Mouse (Mus musculus) MEL (cell line): ENCODE results near the gene Mfsd2a. TPM values are rescaled to one million over a fixed set of nuclear protein-coding genes. Genes with fewer than 3 reads are reported as not detected.

ENCODE experiments used
- DNase-seq: peaks from one replicate; pipeline ENCODE4 v3.0.0; 2011; ENCODE audit warnings: low read depth, low spot score
- H3K27ac ChIP-seq: 2 replicates; pipeline ENCODE4 v1.5.1; 2012; ENCODE audit warnings: low read depth, mild to moderate bottlenecking, control low read depth, low read length, moderate library complexity; ENCODE audit not compliant: control insufficient read depth
- H3K27me3 ChIP-seq, 2 experiments: fragments of 150-350 bp in 1 of 2; sonication (generic) in 1 of 2; 2 replicates each; pipeline ENCODE4 v1.6.1; 2012; ENCODE audit warnings: low read length in 2 of 2, mild to moderate bottlenecking in 2 of 2, improper control_type of control experiment in 1 of 2, moderate library complexity in 1 of 2; ENCODE audit not compliant: insufficient read depth in 2 of 2, control insufficient read depth in 1 of 2
- H3K36me3 ChIP-seq, 2 experiments: 2 replicates each; pipeline ENCODE4 v1.6.1; 2012 to 2014; ENCODE audit warnings: low read length in 2 of 2, improper control_type of control experiment in 1 of 2, inconsistent platforms in 1 of 2, mild to moderate bottlenecking in 1 of 2; ENCODE audit not compliant: insufficient read depth in 2 of 2, control insufficient read depth in 1 of 2
- H3K4me1 ChIP-seq, 2 experiments: fragments of 150-350 bp in 1 of 2; sonication (generic) in 1 of 2; 2 replicates each; pipeline ENCODE4 v1.6.1; 2012; ENCODE audit warnings: low read length in 2 of 2, improper control_type of control experiment in 1 of 2, mild to moderate bottlenecking in 1 of 2; ENCODE audit not compliant: insufficient read depth in 2 of 2, control insufficient read depth in 1 of 2
- H3K4me3 ChIP-seq, 2 experiments: fragments of 150-350 bp in 1 of 2; sonication (generic) in 1 of 2; 2 replicates each; pipeline ENCODE4 v1.5.1; 2012; ENCODE audit warnings: low read depth in 2 of 2, low read length in 2 of 2, mild to moderate bottlenecking in 2 of 2, moderate library complexity in 2 of 2, control low read depth in 1 of 2, improper control_type of control experiment in 1 of 2; ENCODE audit not compliant: control insufficient read depth in 1 of 2, insufficient read depth in 1 of 2
- H3K79me2 ChIP-seq: 2 replicates; pipeline ENCODE4 v1.6.1; 2012; ENCODE audit warnings: mild to moderate bottlenecking, low read length, moderate library complexity; ENCODE audit not compliant: control insufficient read depth, poor library complexity, insufficient read depth
- H3K9ac ChIP-seq: 2 replicates; pipeline ENCODE4 v1.6.1; 2012; ENCODE audit warnings: low read depth, mild to moderate bottlenecking, control low read depth, low read length, moderate library complexity; ENCODE audit not compliant: control insufficient read depth, poor library complexity, severe bottlenecking
- H3K9me3 ChIP-seq: fragments of 150-350 bp; sonication (generic); replicated peaks from 2 replicates; pipeline ENCODE4 v1.6.1; 2012; ENCODE audit warnings: mild to moderate bottlenecking, low read length, improper control_type of control experiment, moderate library complexity; ENCODE audit not compliant: insufficient read depth
- BHLHE40 ChIP-seq: IDR thresholded peaks from 2 replicates; pipeline ENCODE4 v1.6.1; 2012; ENCODE audit warnings: low read depth, mild to moderate bottlenecking, inconsistent platforms, low read length, improper control_type of control experiment, borderline replicate concordance
- CTCF ChIP-seq, 3 experiments: IDR thresholded peaks in 2 of 3; conservative IDR thresholded peaks in 1 of 3; 2 replicates each; pipeline ENCODE4 v1.5.1; 2011 to 2012; ENCODE audit warnings: low read length in 3 of 3, low read depth in 2 of 3, mild to moderate bottlenecking in 2 of 3, improper control_type of control experiment in 1 of 3, inconsistent platforms in 1 of 3, mixed read lengths in 1 of 3, moderate library complexity in 1 of 3; ENCODE audit not compliant: control insufficient read depth in 1 of 3, insufficient read depth in 1 of 3, poor library complexity in 1 of 3, severe bottlenecking in 1 of 3
- ETS1 ChIP-seq: IDR thresholded peaks from 2 replicates; pipeline ENCODE4 v1.6.1; 2012; ENCODE audit warnings: low read depth, mild to moderate bottlenecking, inconsistent platforms, low read length, improper control_type of control experiment, moderate library complexity
- GABPA ChIP-seq: IDR thresholded peaks from 2 replicates; pipeline ENCODE4 v1.6.1; 2012; ENCODE audit warnings: low read depth, mild to moderate bottlenecking, inconsistent platforms, low read length, improper control_type of control experiment, moderate library complexity
- GATA1 ChIP-seq: IDR thresholded peaks from 2 replicates; pipeline ENCODE4 v1.6.1; 2011; ENCODE audit warnings: low read depth, low read length, improper control_type of control experiment
- MXI1 ChIP-seq: IDR thresholded peaks from 2 replicates; pipeline ENCODE4 v1.6.1; 2011; ENCODE audit warnings: mild to moderate bottlenecking, low read depth, low read length, improper control_type of control experiment
- MYC ChIP-seq: IDR thresholded peaks from 2 replicates; pipeline ENCODE4 v1.6.1; 2011; ENCODE audit warnings: low read depth, mild to moderate bottlenecking, low read length, improper control_type of control experiment, moderate library complexity
- NRF1 ChIP-seq: IDR thresholded peaks from 2 replicates; pipeline ENCODE4 v1.6.1; 2014; ENCODE audit warnings: low read depth, mild to moderate bottlenecking, inconsistent platforms, low read length, improper control_type of control experiment, moderate library complexity; ENCODE audit not compliant: poor library complexity, insufficient read depth, severe bottlenecking
- POLR2A ChIP-seq, 2 experiments: IDR thresholded peaks; 2 replicates each; pipeline ENCODE4 v1.6.1; 2011 to 2012; ENCODE audit warnings: low read length in 2 of 2, mild to moderate bottlenecking in 2 of 2, control low read depth in 1 of 2, improper control_type of control experiment in 1 of 2, low read depth in 1 of 2, moderate library complexity in 1 of 2; ENCODE audit not compliant: control insufficient read depth in 1 of 2, insufficient read depth in 1 of 2, poor library complexity in 1 of 2
- POLR2AphosphoS2 ChIP-seq: IDR thresholded peaks from 2 replicates; pipeline ENCODE4 v1.6.1; 2011; ENCODE audit warnings: low read length, improper control_type of control experiment
- RAD21 ChIP-seq: IDR thresholded peaks from 2 replicates; pipeline ENCODE4 v1.6.1; 2011; ENCODE audit warnings: mild to moderate bottlenecking, low read depth, low read length, improper control_type of control experiment
- SMC3 ChIP-seq: IDR thresholded peaks from 2 replicates; pipeline ENCODE4 v1.6.1; 2011; ENCODE audit warnings: low read depth, low read length, improper control_type of control experiment
- USF2 ChIP-seq, 2 experiments: IDR thresholded peaks; 2 replicates each; pipeline ENCODE4 v1.6.1; 2011 to 2012; ENCODE audit warnings: improper control_type of control experiment in 2 of 2, low read length in 2 of 2, borderline replicate concordance in 1 of 2, inconsistent platforms in 1 of 2, low read depth in 1 of 2, mild to moderate bottlenecking in 1 of 2; ENCODE audit not compliant: insufficient read depth in 1 of 2
- ZC3H11A ChIP-seq: IDR thresholded peaks from 2 replicates; pipeline ENCODE4 v1.6.1; 2012; ENCODE audit warnings: low read depth, mild to moderate bottlenecking, inconsistent platforms, low read length, improper control_type of control experiment
- ZMIZ1 ChIP-seq: IDR thresholded peaks from 2 replicates; pipeline ENCODE4 v1.6.1; 2012; ENCODE audit warnings: low read depth, mild to moderate bottlenecking, inconsistent platforms, low read length, improper control_type of control experiment, moderate library complexity
- polyA plus RNA-seq, 2 experiments: library from polyadenylated mRNA; stranded (reverse) in 1 of 2; unstranded in 1 of 2; fragments of >175 nt in 1 of 2; fragments of >200 nt in 1 of 2; gene quantifications; 2 replicates each; pipeline versions ENCODE4 v1.2.1 to v1.2.4; 2012; ENCODE audit warnings: low replicate concordance in 2 of 2, low read depth in 1 of 2; ENCODE audit not compliant: insufficient read length in 2 of 2, insufficient read depth in 1 of 2, missing spikeins in 1 of 2
- total RNA-seq: library from RNA; depleted of rRNA; stranded (reverse); fragments of 300-350 nt; gene quantifications from 2 replicates; pipeline ENCODE4 v1.2.3, GENCODE M21; 2012

Gene Mfsd2a
- total and polyA plus RNA-seq, 3 experiments, result 8.8 to 14.3 TPM; not detected in 1

DNA sequence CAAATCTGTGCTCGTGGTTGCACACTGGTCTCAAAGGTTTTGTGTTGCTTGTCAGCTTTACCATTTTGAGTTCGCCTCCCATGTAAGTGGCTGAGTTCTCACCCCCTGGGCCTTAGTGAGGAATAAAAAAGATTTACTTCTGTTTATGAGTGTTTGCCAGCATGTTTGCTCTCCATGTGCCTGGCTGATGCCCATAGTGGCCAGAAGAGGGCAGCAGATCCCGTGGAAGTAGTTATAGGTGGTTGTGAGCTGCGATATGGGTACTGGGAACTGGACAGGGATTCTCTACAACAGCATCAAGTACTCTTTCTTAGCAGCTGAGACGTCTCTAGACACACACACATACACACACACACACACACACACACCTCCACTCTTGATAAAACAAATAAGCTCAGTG lies 48.4 kb downstream of the Mfsd2a start:
- Histone ChIP-seq H3K4me1 (no peaks in the 10 kb centered on the region; a peak in 1 of 4 replicates), H3K4me3 (no peak overlapping the region)
- TF ChIP-seq BHLHE40, result no peak
- TF ChIP-seq CTCF (IDR thresholded peaks at IDR 0.05 in 2 of 3, conservative IDR thresholded peaks at IDR 0.05 in 1 of 3; ENCODE audit: control insufficient read depth in 1 of 3, insufficient read depth in 1 of 3, low read depth in 2 of 3, low read length in 3 of 3, poor library complexity in 1 of 3, severe bottlenecking in 1 of 3), result peak; percentile 76 to 87 (median 76)
- peak; percentile 79 for TF ChIP-seq SMC3
- TF ChIP-seq ZC3H11A, result peak; percentile 70
- no peak for TF ChIP-seq ETS1
- TF ChIP-seq GABPA, result no peak
- TF ChIP-seq RAD21, result peak; percentile 70
- TF ChIP-seq POLR2A (IDR thresholded peaks at IDR 0.05; ENCODE audit: control insufficient read depth in 1 of 2, insufficient read depth in 1 of 2, low read depth in 1 of 2, low read length in 2 of 2, poor library complexity in 1 of 2), result no peak
- TF ChIP-seq MYC, result 0 out of 2 replicates have a peak, but pooled peaks have one; percentile 52
- TF ChIP-seq, all 39 proteins: peak for 5
- H3K27me3 ChIP-seq, result no peaks in the 10 kb centered on the region
- H3K27ac ChIP-seq, result no peak overlapping the region
- H3K79me2 ChIP-seq, result no peaks in the 10 kb centered on the region
- H3K9ac ChIP-seq, result no peak overlapping the region
- DNase-seq, result peak; percentile 63
- H3K9me3 ChIP-seq, result no peaks in the 10 kb centered on the region
- no peaks in the 10 kb centered on the region for H3K36me3 ChIP-seq

- no peak overlapping the region for H3K9ac ChIP-seq
- H3K27me3 ChIP-seq, result no peaks in the 10 kb centered on the region
- no peaks in the 10 kb centered on the region; a peak in 1 of 4 replicates for H3K4me1 ChIP-seq
- H3K27ac ChIP-seq, result no peak overlapping the region
- DNase-seq, result peak; percentile 77
- no peaks in the 10 kb centered on the region for H3K79me2 ChIP-seq
- no peaks in the 10 kb centered on the region for H3K9me3 ChIP-seq
- TF ChIP-seq CTCF (IDR thresholded peaks at IDR 0.05 in 2 of 3, conservative IDR thresholded peaks at IDR 0.05 in 1 of 3; ENCODE audit: control insufficient read depth in 1 of 3, insufficient read depth in 1 of 3, low read depth in 2 of 3, low read length in 3 of 3, poor library complexity in 1 of 3, severe bottlenecking in 1 of 3), result peak; percentile 77 to 94 (median 86)
- no peak for TF ChIP-seq USF2 (IDR thresholded peaks at IDR 0.05; ENCODE audit: borderline replicate concordance in 1 of 2, insufficient read depth in 1 of 2, low read depth in 1 of 2, low read length in 2 of 2)
- no peak for TF ChIP-seq POLR2AphosphoS2
- TF ChIP-seq ZMIZ1, result no peak
- peak; percentile 82 for TF ChIP-seq RAD21
- no peak for TF ChIP-seq MXI1
- peak; percentile 84 for TF ChIP-seq SMC3
- no peak; the same call in 1 of the 2 replicates for TF ChIP-seq GATA1
- no peak for TF ChIP-seq GABPA
- TF ChIP-seq ZC3H11A, result peak; percentile 75
- TF ChIP-seq NRF1, result no peak
- H3K36me3 ChIP-seq, result no peaks in the 10 kb centered on the region
- no peak overlapping the region for H3K4me3 ChIP-seq
Observed at GRCm38 (mm10) chr4:122910577-122910976, 50.4 kb downstream of the Mfsd2a start.
